Mouse (Mus musculus): ENCODE measurements at regions not wholly inside any gene's neighbourhood (a gene's known extent, or its start where the extent isn't known, plus 50 kb on each side); places are given as distances from the start of the nearest gene placed in this dataset.
A peak's percentile ranks its signal among the peaks of the same experiment; 100 is the strongest.
"Not testable (repeated sequence)": the region's sequence is repeated elsewhere in the genome, so short reads cannot be mapped to it uniquely, and the experiment has no call there.

DNA sequence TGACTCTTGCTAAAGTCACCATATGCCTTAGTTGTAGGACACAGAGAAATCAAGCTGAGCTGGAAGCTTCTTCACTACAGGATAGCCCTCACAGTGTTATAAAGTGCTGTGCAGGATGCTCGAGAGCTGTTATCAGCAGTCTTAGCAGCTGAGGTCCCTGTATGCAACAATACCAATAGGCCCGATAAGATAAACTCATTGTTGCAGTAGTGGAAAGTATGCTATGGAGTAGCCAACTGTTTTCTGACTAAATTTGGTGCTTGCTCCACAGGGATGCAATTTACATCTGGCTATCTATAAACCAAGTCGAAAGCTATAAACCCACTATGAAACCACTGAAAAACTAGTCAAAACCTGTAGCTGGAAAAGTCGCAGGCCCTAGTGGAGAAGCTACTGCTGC, 715.3 kb upstream of the Diaph2 start:
- Histone ChIP-seq H3K27me3 (no peaks in the 10 kb centered on the region), H3K9ac (replicated peaks) (no peak overlapping the region), H3K9me3 (no peaks in the 10 kb centered on the region), H3K4me1 (no peaks in the 10 kb centered on the region), H3K36me3 (no peaks in the 10 kb centered on the region), H3K4me3 (no peak overlapping the region), H3K4me2 (replicated peaks) (no peak overlapping the region), H3K27ac (replicated peaks) (no peak overlapping the region)
- ATAC-seq (ENCODE audit: low FRiP score, low read depth): no peak
- WGBS: 86% methylated on average over 4 of the region's 4 CpGs

DNA sequence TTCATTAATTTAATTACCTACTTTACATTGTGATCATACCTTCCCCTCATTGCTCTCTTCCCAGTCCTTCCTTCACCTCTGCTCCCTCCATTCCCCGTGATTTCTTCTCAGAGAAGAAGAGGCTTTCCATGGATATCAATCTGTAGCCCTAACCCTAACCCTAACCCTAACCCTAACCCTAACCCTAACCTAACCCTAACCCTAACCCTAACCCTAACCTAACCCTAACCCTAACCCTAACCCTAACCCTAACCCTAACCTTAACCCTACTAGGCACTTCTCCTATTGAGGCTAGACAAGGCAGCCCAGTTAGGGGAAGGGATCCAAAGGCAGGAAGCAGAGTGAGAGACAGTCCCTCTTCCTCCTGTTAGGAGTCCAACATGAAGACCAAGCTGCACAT, 693.1 kb upstream of the Diaph2 start:
- H3K9ac ChIP-seq (replicated peaks); ATAC-seq (ENCODE audit: low FRiP score, low read depth); H3K27ac ChIP-seq (replicated peaks); H3K4me1 ChIP-seq; H3K4me3 ChIP-seq; H3K9me3 ChIP-seq; H3K27me3 ChIP-seq; H3K4me2 ChIP-seq (replicated peaks); H3K36me3 ChIP-seq: not testable (repeated sequence)
- WGBS: 55% methylated on average over 1 of the region's 1 CpGs

DNA sequence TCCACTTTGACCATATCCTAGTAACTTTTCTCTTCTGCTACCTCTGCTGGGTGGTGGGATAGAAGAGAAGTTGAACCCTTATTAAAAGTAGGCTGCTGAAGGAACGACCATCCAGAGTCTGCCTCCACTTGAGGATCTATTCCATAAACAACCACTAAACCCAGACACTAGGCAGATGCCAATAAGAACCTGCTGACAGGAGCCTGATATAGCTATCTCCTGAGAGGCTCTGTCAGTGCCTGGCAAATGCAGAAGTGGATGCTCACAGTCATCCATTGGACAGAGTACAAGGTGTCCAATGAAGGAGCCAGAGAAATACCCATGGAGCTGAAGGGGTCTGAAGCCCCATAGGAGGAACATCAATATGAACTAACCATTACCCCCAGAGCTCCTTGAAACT, 653.7 kb upstream of the Diaph2 start:
- H3K4me2 ChIP-seq (replicated peaks): not testable (repeated sequence)

DNA sequence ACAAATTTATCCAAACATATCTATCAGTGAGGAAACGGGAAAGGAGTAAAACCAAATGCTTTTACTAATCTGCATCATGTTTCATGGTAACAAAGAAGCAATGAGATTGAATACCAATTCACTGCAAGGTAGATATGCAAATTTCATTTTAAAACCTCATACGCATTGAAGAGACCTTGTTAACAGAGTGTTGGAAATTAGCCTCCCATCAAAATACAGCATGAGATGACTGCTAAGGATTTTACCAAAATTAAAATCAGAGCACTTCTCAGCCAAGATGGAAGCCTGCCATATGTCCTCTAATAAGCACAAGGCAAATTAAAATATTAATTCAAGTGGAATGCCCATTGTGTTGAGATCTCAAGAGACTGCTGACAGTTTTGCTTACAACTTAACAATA, 651.2 kb upstream of the Diaph2 start:
- H3K27ac ChIP-seq (replicated peaks): no peak overlapping the region
- H3K9ac ChIP-seq (replicated peaks): no peak overlapping the region
- H3K27me3 ChIP-seq: no peaks in the 10 kb centered on the region
- H3K4me1 ChIP-seq: no peaks in the 10 kb centered on the region
- no peak overlapping the region for H3K4me2 ChIP-seq (replicated peaks)
- H3K4me3 ChIP-seq: no peak overlapping the region
- 61% methylated on average over 2 of the region's 2 CpGs for whole genome bisulfite sequencing
- H3K36me3 ChIP-seq: no peaks in the 10 kb centered on the region
- no peaks in the 10 kb centered on the region for H3K9me3 ChIP-seq
- 0 out of 2 replicates have a peak, but pooled peaks have one; percentile 16 for ATAC-seq (ENCODE audit: low FRiP score, low read depth)

More for the DNA sequence above, 653.7 kb upstream of the Diaph2 start:
- not testable (repeated sequence) for H3K9me3 ChIP-seq; H3K27me3 ChIP-seq; H3K4me3 ChIP-seq; ATAC-seq (ENCODE audit: low FRiP score, low read depth); H3K36me3 ChIP-seq; H3K4me1 ChIP-seq; H3K9ac ChIP-seq (replicated peaks); H3K27ac ChIP-seq (replicated peaks)
- WGBS: 83% methylated on average over 1 of the region's 1 CpGs

DNA sequence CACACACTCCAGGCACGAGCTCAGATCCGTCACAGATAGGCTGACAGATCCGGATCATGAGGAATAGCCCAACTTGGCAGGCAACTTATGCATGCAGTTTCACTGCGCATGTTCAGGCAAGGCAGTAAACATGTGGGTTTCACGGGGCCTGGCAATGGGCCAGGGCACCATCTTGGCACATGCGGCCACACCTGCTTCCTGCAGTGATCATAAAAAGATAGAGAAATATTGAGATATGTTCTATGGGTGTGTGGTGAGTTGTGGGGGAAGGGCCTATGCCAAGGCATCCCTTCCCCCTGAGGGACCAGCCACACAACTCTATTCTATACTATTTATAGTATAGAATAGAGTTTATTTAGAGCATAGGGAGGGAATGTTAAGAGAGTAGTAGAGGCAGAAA, 647.3 kb upstream of the Diaph2 start:
- Histone ChIP-seq H3K4me1 (no peaks in the 10 kb centered on the region), H3K4me2 (replicated peaks) (no peak overlapping the region), H3K9ac (replicated peaks) (no peak overlapping the region), H3K27ac (replicated peaks) (no peak overlapping the region), H3K4me3 (no peak overlapping the region), H3K27me3 (no peaks in the 10 kb centered on the region), H3K36me3 (no peaks in the 10 kb centered on the region), H3K9me3 (no peaks in the 10 kb centered on the region)
- ATAC-seq (ENCODE audit: low FRiP score, low read depth): no peak
- WGBS: 86% methylated on average over 6 of the region's 6 CpGs

DNA sequence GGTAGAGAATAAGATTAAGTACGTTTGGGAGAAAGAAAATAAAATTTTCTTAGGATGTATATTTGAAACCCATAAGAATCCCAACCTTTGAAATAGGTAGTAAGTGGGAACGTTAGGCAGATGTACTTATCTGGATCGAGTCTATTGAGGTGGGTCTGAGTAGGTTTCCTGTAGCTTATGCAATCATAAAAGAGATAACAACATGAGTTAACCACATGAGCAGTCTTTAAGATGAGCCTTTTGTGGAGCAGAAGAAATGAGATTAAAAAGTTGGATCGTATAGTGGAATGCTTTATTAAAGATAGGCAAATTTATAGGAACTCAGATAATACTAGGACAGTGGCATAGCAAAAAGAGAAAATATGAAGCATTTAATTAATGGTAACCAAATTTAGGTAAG, 646.3 kb upstream of the Diaph2 start:
- Histone ChIP-seq H3K9me3 (no peaks in the 10 kb centered on the region), H3K9ac (replicated peaks) (no peak overlapping the region), H3K36me3 (no peaks in the 10 kb centered on the region), H3K27me3 (no peaks in the 10 kb centered on the region), H3K4me2 (replicated peaks) (no peak overlapping the region), H3K4me3 (no peak overlapping the region), H3K4me1 (no peaks in the 10 kb centered on the region), H3K27ac (replicated peaks) (no peak overlapping the region)
- no peak for ATAC-seq (ENCODE audit: low FRiP score, low read depth)
- 79% methylated on average over 4 of the region's 4 CpGs for WGBS
